Mouse (Mus musculus) E14TG2a.4 (cell line): ENCODE results near the gene Ldha.

ENCODE experiments used
- H3K27me3 ChIP-seq: 2 replicates; pipeline ENCODE4 v1.6.1; 2014; ENCODE audit warnings: low read length, control low read depth; ENCODE audit not compliant: insufficient read depth
- H3K36me3 ChIP-seq: 2 replicates; pipeline ENCODE4 v1.6.1; 2014; ENCODE audit warnings: low read length, control low read depth; ENCODE audit not compliant: insufficient read depth
- H3K4me1 ChIP-seq: replicated peaks from 2 replicates; pipeline ENCODE4 v1.6.1; 2014; ENCODE audit warnings: low read depth, low read length, control low read depth
- H3K4me3 ChIP-seq: replicated peaks from 2 replicates; pipeline ENCODE4 v1.5.1; 2014; ENCODE audit warnings: mild to moderate bottlenecking, low read length
- H3K9me3 ChIP-seq: 2 replicates; pipeline ENCODE4 v1.6.1; 2014; ENCODE audit warnings: low read length, control low read depth
- CTCF ChIP-seq: conservative IDR thresholded peaks from 2 replicates; pipeline ENCODE4 v1.5.1; 2014; ENCODE audit warnings: low read length
- NANOG ChIP-seq: IDR thresholded peaks from 2 replicates; pipeline ENCODE4 v1.6.1; 2014; ENCODE audit warnings: borderline replicate concordance, low read length, mixed read lengths
- POU5F1 ChIP-seq: IDR thresholded peaks from 2 replicates; pipeline ENCODE4 v1.6.1; 2014; ENCODE audit warnings: low read length, borderline replicate concordance

The Ldha gene

DNA sequence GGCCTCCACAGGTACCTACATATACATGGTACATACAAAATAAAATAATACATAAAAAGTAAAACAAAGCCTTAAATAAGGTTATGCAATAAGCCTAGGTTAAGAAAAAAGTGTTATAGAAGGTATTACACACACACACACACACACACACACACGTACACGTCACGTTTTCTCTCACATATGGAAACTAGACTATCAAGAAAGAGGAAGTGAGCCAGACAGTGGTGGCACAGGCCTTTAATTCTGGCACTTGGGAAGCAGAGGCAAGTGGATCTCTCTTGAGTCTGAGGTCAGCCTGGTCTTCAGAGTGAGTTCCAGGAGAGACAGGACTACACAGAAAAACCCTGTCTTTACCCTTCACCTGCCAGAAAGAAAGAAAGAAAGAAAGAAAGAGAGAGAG is 54.2 kb downstream of the Ldha start:
- TF ChIP-seq NANOG: no peak
- TF ChIP-seq POU5F1: no peak
- no peak for TF ChIP-seq CTCF
- H3K9me3 ChIP-seq: no peaks in the 10 kb centered on the region

DNA sequence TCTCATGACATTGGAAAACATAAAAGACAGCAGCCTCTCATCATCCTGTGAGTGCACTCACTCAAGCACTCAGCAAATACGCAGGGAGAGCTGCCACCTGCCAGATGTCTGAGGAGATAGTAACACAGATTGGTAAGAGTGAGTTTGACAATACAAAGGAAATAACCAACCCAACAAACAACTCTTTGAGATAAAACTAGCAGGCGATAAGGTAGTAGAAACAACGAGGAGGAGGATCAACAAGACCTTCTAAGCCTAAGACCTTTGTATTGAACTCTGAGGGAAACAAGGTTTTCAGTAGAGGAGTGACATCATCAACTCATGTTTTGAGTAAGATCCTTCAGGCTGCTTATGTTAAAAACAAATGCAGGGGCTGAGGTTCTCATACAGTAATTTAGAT is 58.1 kb downstream of the Ldha start:
- Histone ChIP-seq H3K4me1 (no peaks in the 10 kb centered on the region), H3K4me3 (no peak overlapping the region), H3K36me3 (peaks cover 78% of the 10 kb centered on the region), H3K27me3 (no peaks in the 10 kb centered on the region), H3K9me3 (no peaks in the 10 kb centered on the region)
- TF ChIP-seq POU5F1 (no peak), CTCF (no peak)

More for the DNA sequence above, 54.2 kb downstream of the Ldha start:
- Histone ChIP-seq H3K36me3 (peaks cover 82% of the 10 kb centered on the region), H3K4me3 (no peak overlapping the region), H3K27me3 (no peaks in the 10 kb centered on the region), H3K4me1 (no peaks in the 10 kb centered on the region)
